Mouse (Mus musculus) C2C12 (cell line): ENCODE data around the gene Mecr. TPM values are rescaled to one million over a fixed set of nuclear protein-coding genes. Genes with fewer than 3 reads are reported as not detected.
"Not testable (repeated sequence)": the region's sequence is repeated elsewhere in the genome, so short reads cannot be mapped to it uniquely, and the experiment has no call there.

Experiments
- H3K27me3 ChIP-seq: one replicate; pipeline ENCODE4 v1.6.1; 2011; ENCODE audit not compliant: control insufficient read depth, insufficient read depth, insufficient read length
- H3K36me3 ChIP-seq: one replicate; pipeline ENCODE4 v1.6.1; 2011; ENCODE audit not compliant: control insufficient read depth, insufficient read depth
- H3K4me3 ChIP-seq: one replicate; pipeline ENCODE4 v1.5.1; 2011; ENCODE audit warnings: mild to moderate bottlenecking, control low read depth; ENCODE audit not compliant: poor library complexity, insufficient read depth, severe bottlenecking
- H3K79me2 ChIP-seq: one replicate; pipeline ENCODE4 v1.6.1; 2011; ENCODE audit not compliant: control insufficient read depth, insufficient read depth
- H3K79me3 ChIP-seq: one replicate; pipeline ENCODE4 v1.6.1; 2011; ENCODE audit warnings: low read depth, control low read depth
- H3ac ChIP-seq: one replicate; pipeline ENCODE3; 2011; ENCODE audit warnings: low read depth; ENCODE audit not compliant: control insufficient read depth, insufficient read length
- CEBPB ChIP-seq: IDR thresholded peaks from one replicate; pipeline ENCODE4 v1.6.1; 2011; ENCODE audit warnings: low read depth, mild to moderate bottlenecking, control low read depth, moderate library complexity
- CTCF ChIP-seq: IDR thresholded peaks from one replicate; pipeline ENCODE4 v1.5.1; 2011; ENCODE audit not compliant: control insufficient read depth, insufficient read depth, insufficient read length
- FOSL1 ChIP-seq: IDR thresholded peaks from one replicate; pipeline ENCODE4 v1.8.0; 2011; ENCODE audit warnings: mild to moderate bottlenecking, low read length; ENCODE audit not compliant: poor library complexity, insufficient read depth, severe bottlenecking
- MAX ChIP-seq: IDR thresholded peaks from one replicate; pipeline ENCODE4 v1.6.1; 2011; ENCODE audit warnings: mild to moderate bottlenecking, control low read depth
- MYOD1 ChIP-seq: IDR thresholded peaks from one replicate; pipeline ENCODE4 v1.6.1; 2011; ENCODE audit warnings: low read depth; ENCODE audit not compliant: control insufficient read depth, insufficient read length
- MYOG ChIP-seq: IDR thresholded peaks from one replicate; pipeline ENCODE4 v1.6.1; 2011; ENCODE audit not compliant: control insufficient read depth, insufficient read length; ENCODE audit errors: extremely low read depth
- USF1 ChIP-seq: IDR thresholded peaks from one replicate; pipeline ENCODE4 v1.6.1; 2011; ENCODE audit warnings: low read depth, mild to moderate bottlenecking, control low read depth, moderate library complexity
- long read RNA-seq, 2 experiments: library from polyadenylated mRNA; unstranded; transcript quantifications; one replicate each; pipeline ENCODE4 v2.0.0; 2019 to 2020
- polyA plus RNA-seq: library from polyadenylated mRNA; unstranded; fragments of >200 nt; fragmentation: generic; extraction: Trizol; gene quantifications from one replicate; pipeline ENCODE4 v1.2.1, GENCODE M21; 2012; ENCODE audit warnings: missing spikeins

The Mecr gene
- 49.4 TPM for polyA plus RNA-seq
- long read RNA-seq, experiment 1, transcript Mecr-201 (10 exons, 1,337 nt), result major isoform, 39 of 43 reads
- long read RNA-seq, experiment 1, partial matches to known transcripts, result 0 of 43 reads
- long read RNA-seq, experiment 1, other reads (novel, unspliced or antisense), result 3 of 43 reads
- long read RNA-seq, experiment 2, transcript Mecr-201 (10 exons, 1,337 nt), result major isoform, 76 of 84 reads
- long read RNA-seq, experiment 2, partial matches to known transcripts, result 0 of 84 reads
- long read RNA-seq, experiment 2, other reads (novel, unspliced or antisense), result 8 of 84 reads

DNA sequence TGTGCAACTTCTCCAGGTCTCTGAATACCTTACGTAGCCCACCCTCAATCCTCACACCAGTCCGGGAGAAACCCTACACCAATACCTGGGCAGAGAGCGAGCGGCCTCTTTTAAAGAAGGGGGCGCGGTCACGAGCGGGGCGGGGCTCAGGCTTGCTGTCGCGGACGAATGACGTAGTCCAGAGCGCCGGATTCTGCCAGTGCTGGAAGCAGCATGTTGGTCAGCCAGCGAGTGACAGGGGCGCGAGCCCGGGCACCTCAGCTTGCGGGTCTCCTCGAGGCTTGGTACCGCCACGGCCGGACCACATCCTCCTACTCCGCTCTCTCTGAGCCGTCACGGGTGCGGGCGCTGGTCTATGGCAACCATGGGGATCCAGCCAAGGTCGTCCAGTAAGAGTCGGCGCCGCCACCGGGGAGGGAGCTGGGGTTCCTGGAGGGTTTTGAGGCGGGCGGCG is at the start of gene Mecr:
Gene Mecr, plus strand, starts transcription at position 181 of the 454 bp plus-strand sequence.
- Histone ChIP-seq H3K36me3 (peaks cover 6% of the 10 kb centered on the region), H3ac (peak within 1 kb of the TSS; percentile 96), H3K79me2 (peaks cover 29% of the 10 kb centered on the region), H3K79me3 (peaks cover 1% of the 10 kb centered on the region), H3K27me3 (peaks cover 3% of the 10 kb centered on the region), H3K4me3 (peak within 1 kb of the TSS; percentile 86)
- TF ChIP-seq MAX, result peak; percentile 84
- TF ChIP-seq USF1, result peak; percentile 44
- TF ChIP-seq MYOG, result no peak

DNA sequence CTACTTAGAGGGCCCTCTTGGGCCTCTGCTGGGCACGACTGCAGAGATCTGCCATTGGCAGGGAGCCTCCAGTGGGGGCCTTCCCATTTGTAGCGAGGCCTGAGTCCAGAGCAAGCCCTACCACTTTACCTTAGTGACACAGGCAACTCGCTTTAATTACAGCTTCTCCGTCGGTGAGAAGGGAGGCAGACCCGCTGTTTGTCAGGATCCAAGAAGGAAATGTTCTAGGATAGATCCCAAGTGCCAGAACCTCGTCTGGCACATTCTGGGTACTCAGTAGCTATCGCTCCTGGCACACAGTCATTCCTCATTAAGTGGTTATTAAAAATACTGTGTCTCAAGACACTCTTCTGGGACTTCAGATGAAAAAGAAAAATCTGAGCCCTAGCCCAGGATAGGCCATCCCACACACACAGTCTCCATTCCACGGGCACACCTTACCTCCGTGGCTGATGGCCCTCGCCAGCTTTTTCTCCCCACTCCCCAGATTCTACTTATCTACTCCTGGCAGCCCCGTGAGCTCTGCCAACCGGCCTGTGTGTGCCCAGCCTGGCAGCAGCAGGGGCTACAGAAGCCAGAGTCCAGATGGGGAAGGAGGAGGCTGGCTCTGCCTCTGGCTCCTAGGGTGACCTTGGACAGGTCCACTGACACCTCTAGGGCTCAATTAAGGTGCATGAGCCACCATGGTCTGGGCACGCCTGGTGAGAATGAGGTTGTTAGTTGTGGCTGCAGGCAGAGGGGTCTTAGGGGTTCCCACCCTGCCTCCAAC is 46.8 kb upstream of the Mecr start:
- Histone ChIP-seq H3K27me3 (peaks cover 40% of the 10 kb centered on the region), H3K4me3 (no peak overlapping the region), H3K79me2 (no peaks in the 10 kb centered on the region), H3K36me3 (no peaks in the 10 kb centered on the region), H3ac (no peak overlapping the region), H3K79me3 (no peaks in the 10 kb centered on the region)
- no peak for TF ChIP-seq FOSL1
- TF ChIP-seq CTCF, result no peak
- no peak for TF ChIP-seq MYOD1
- TF ChIP-seq CEBPB, result no peak
- no peak for TF ChIP-seq USF1
- TF ChIP-seq MYOG, result no peak
- TF ChIP-seq MAX, result no peak

DNA sequence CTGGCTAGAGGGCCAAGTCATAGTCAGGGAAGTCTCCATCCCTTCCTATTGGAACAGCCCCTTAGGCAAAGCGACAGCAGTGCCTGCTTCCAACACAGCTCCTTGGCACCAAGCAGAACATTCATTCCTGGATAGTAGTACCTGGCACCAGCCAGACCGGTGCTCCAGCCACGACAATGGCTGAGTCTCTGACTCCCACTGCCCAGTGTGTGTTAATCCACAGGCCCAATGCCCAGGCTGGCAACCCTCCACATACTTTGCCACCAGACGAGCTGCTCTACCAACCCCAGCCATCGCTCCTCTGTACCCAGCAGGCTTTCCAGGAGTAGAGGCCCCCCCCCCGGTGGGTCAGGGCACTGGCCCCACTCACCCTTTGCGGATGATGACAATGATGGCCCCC is 45.8 kb upstream of the Mecr start:
- Histone ChIP-seq H3K27me3 (peaks cover 37% of the 10 kb centered on the region), H3ac (no peak overlapping the region), H3K4me3 (no peak overlapping the region), H3K79me3 (no peaks in the 10 kb centered on the region), H3K79me2 (no peaks in the 10 kb centered on the region), H3K36me3 (no peaks in the 10 kb centered on the region)
- no peak for TF ChIP-seq MYOD1
- no peak for TF ChIP-seq USF1
- TF ChIP-seq FOSL1, result no peak
- TF ChIP-seq MYOG, result no peak
- no peak for TF ChIP-seq MAX
- TF ChIP-seq CEBPB, result no peak
- TF ChIP-seq CTCF, result no peak

GRCm38 (mm10) chr4:131797920-131798319 is 45.4 kb upstream of the Mecr start:
- Histone ChIP-seq H3ac (no peak overlapping the region), H3K79me2 (no peaks in the 10 kb centered on the region), H3K27me3 (peaks cover 37% of the 10 kb centered on the region), H3K79me3 (no peaks in the 10 kb centered on the region), H3K36me3 (no peaks in the 10 kb centered on the region), H3K4me3 (no peak overlapping the region)
- TF ChIP-seq MYOD1, result no peak

DNA sequence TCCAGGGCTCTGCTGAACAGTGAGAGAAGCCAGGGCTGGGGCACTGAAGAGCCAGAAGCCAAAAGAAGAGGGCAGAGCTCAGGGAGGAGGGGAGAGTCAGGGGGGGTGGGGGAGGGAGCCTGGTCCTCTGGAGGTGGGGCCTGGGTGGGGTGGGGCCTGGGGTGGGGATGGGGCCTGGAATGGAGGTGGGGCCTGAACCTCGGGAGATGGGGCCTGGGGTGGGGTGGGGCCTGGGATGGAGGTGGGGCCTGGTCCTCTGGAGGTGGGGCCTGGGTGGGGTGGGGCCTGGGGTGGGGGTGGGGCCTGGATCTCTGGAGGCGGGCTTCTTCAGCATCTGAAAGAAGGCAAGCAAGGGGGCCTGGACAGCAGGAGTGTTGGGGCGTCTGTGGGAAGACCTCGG is 44.3 kb upstream of the Mecr start:
- Histone ChIP-seq H3K79me3 (no peaks in the 10 kb centered on the region), H3K4me3 (no peak overlapping the region), H3K27me3 (peaks cover 28% of the 10 kb centered on the region), H3K79me2 (no peaks in the 10 kb centered on the region), H3K36me3 (no peaks in the 10 kb centered on the region), H3ac (no peak overlapping the region)
- no peak for TF ChIP-seq MAX
- no peak for TF ChIP-seq MYOD1
- TF ChIP-seq CTCF, result no peak
- TF ChIP-seq MYOG, result no peak
- no peak for TF ChIP-seq FOSL1
- TF ChIP-seq CEBPB, result no peak
- TF ChIP-seq USF1, result no peak

DNA sequence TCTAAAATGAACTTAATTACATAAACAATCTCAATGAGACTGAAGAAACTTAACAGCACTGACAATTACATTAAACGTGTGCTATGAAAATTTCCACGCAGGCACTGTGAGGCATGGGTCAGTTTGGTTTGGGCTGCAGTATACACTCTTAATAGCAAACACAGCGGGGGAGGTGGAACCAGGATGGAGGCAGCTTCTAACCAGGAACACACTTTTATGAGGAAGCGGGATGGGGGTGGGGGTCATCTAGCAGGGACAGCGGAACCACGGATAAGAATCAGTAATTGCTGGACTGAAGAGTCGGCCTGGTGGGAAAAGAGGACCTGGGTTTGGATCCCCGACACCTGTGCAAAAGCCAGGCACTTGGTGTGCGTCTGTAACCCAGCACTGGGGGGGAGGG is 39.4 kb upstream of the Mecr start:
- Histone ChIP-seq H3K79me3 (no peaks in the 10 kb centered on the region), H3K4me3 (no peak overlapping the region), H3ac (no peak overlapping the region), H3K79me2 (no peaks in the 10 kb centered on the region), H3K27me3 (peaks cover 8% of the 10 kb centered on the region), H3K36me3 (no peaks in the 10 kb centered on the region)
- TF ChIP-seq CEBPB (no peak), FOSL1 (no peak), USF1 (no peak), MYOD1 (no peak), CTCF (no peak)

DNA sequence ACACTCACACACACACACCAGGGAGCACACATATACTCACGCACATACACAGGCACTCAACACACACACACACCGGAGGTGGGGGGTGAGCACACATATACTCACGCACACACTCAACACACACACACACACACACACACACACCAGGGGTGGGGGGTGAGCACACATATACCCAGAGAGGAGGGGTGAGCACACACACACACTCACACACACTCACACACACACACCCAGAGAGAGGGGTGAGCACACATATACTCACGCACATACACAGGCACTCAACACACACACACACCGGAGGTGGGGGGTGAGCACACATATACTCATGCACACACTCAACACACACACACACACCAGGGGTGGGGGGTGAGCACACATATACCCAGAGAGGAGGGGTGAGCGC is 38.5 kb upstream of the Mecr start:
- not testable (repeated sequence) for H3K79me3 ChIP-seq, H3K27me3 ChIP-seq, H3K4me3 ChIP-seq, H3K36me3 ChIP-seq, H3K79me2 ChIP-seq, H3ac ChIP-seq
